Mouse (Mus musculus) cerebellum, adult 18-20 months (tissue): ENCODE measurements around the gene Rps15.

ENCODE experiments used
- DNase-seq, 2 experiments: peaks; one replicate each; pipeline ENCODE4 v3.0.0; 2021

The Rps15 gene

GRCm38 (mm10) chr10:80341491-80342304 is 49.4 kb downstream of the Rps15 start:
- DNase-seq, result no peak

- no peak for DNase-seq
Measured at GRCm38 (mm10) chr10:80342305-80342748, 50.1 kb downstream of the Rps15 start.

DNA sequence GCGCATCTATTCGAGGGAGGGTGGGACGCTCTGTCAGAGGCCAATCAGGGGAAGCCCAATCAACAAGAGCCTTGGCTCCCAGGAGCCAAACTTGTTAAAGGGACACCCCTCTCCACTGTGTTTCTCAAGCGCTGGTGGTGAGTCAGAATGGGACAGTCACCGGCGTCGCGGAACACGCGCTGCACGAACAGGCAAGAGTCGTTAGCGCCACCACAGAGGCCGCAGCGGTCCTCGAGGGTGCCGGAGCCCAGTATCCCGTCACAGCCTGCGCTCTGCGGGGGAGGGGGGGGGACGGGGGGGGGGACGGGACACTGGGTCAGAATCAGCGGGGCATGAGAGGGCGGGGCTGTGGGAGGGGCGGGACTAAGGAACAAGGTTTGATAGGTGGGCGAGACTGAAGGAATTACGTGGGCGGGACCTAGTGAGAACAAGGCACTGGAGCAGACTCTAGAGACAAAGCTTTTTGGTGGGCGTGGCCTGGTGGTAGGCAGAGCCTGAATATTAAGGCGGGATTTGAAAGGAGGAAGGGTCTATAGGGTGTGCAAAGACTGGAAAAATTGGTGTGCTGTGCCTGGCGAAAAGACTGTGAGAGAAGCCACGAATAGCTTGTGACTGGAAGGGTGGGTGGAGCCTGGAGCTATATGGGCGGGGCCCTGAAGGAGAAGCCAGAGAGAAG is 50.6 kb downstream of the Rps15 start:
- DNase-seq, result peak in 1 of 2 experiments; percentile 16

GRCm38 (mm10) chr10:80343425-80343895 is 51.2 kb downstream of the Rps15 start:
- no peak for DNase-seq
